Mouse (Mus musculus) midbrain, embryonic 11.5 days (tissue): ENCODE data around the gene Milr1. TPM values are rescaled to one million over a fixed set of nuclear protein-coding genes. Genes with fewer than 3 reads are reported as not detected.
"Not testable (repeated sequence)": the region's sequence is repeated elsewhere in the genome, so short reads cannot be mapped to it uniquely, and the experiment has no call there.

Experiments used
- ATAC-seq: fragments of 200-750 bp; cut with Nextera tagmentation; 2 replicates; pipeline ENCODE4 v1.8.0; 2017; ENCODE audit warnings: moderate TSS enrichment, moderate library complexity; ENCODE audit not compliant: low FRiP score
- DNase-seq: peaks from one replicate; pipeline ENCODE4 v3.0.0; 2015; ENCODE audit warnings: low spot score; ENCODE audit errors: missing footprints
- H3K27ac ChIP-seq: fragments of 300-500 bp; sonication (generic); 2 replicates; pipeline ENCODE4 v1.5.1; 2014; ENCODE audit warnings: low read depth, low read length
- H3K27me3 ChIP-seq: fragments of 300-500 bp; sonication (generic); 2 replicates; pipeline ENCODE4 v1.6.1; 2014; ENCODE audit warnings: mild to moderate bottlenecking, low read length, moderate library complexity, mixed read lengths; ENCODE audit not compliant: control insufficient read depth, insufficient read depth
- H3K36me3 ChIP-seq: fragments of 300-500 bp; sonication (generic); 2 replicates; pipeline ENCODE4 v1.6.1; 2014; ENCODE audit warnings: mild to moderate bottlenecking, low read length, moderate library complexity, mixed read lengths; ENCODE audit not compliant: control insufficient read depth, insufficient read depth
- H3K4me1 ChIP-seq: fragments of 300-500 bp; sonication (generic); 2 replicates; pipeline ENCODE4 v1.6.1; 2014; ENCODE audit warnings: low read length; ENCODE audit not compliant: control insufficient read depth, insufficient read depth
- H3K4me2 ChIP-seq: fragments of 300-500 bp; sonication (generic); 2 replicates; pipeline ENCODE4 v1.6.1; 2014; ENCODE audit warnings: mild to moderate bottlenecking, moderate library complexity
- H3K4me3 ChIP-seq: fragments of 300-500 bp; sonication (generic); 2 replicates; pipeline ENCODE4 v1.5.1; 2014; ENCODE audit warnings: low read depth, low read length
- H3K9ac ChIP-seq: fragments of 300-500 bp; sonication (generic); 2 replicates; pipeline ENCODE4 v1.6.1; 2014; ENCODE audit warnings: low read length
- H3K9me3 ChIP-seq: fragments of 300-500 bp; sonication (generic); 2 replicates; pipeline ENCODE4 v1.6.1; 2016; ENCODE audit warnings: low read length; ENCODE audit not compliant: control insufficient read depth
- WGBS: fragments of 180-500 bp; shearing (Covaris S2); extraction: QIAGEN DNeasy Blood & Tissue Kit; methylation state at CpG from one replicate; pipeline ENCODE4 v1.1.7; 2014; 5-methylcytosine and 5-hydroxymethylcytosine counted together
- polyA plus RNA-seq: library from polyadenylated mRNA; unstranded; fragments of >200 nt; fragmentation: Nextera tagmentation; extraction: Ambion mirVana; gene quantifications from 2 replicates; pipeline ENCODE4 v1.2.1, GENCODE M21; 2014

The Milr1 gene
- polyA plus RNA-seq, 1 experiment from 2014 or later: 0.68 TPM

DNA sequence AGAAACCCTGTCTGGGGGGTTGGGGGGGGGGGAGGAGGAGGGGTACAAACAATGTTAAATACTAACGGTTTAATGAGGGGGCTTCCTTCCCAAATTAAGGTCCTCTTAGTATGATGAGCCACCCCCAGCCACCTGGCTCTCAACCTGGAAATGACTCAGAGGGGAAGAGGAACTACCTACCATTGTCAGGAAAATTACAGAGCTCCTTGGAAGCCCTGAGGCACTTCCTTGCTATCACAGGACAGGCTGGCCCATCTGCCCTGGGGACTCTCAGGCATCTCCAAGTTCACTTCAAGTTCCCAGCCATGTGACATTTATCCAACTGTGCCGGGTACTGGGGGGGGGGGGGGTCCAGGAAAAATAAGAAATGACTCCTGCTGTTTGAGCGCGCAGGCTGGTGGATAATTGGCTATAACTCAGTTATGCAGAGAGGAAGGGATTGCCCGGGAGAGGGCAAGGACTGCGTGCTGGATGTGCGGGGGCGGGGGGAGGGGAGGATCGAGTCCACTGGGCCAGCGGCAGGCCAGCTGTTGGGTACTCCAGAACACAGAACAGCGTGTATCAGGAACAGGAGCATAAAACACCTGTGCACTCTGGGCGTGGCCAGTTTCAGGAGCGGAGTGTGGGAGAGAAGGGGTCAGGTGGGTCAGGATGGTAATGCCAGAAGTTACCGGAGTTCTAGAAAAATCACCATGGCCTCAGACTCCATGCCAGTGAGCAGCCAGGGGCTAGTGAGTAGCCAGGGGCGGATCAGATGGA, 41.6 kb upstream of the Milr1 start:
- H3K4me3 ChIP-seq: no peak overlapping the region
- no peaks in the 10 kb centered on the region for H3K9me3 ChIP-seq
- no peaks in the 10 kb centered on the region for H3K36me3 ChIP-seq
- H3K4me2 ChIP-seq: no peak overlapping the region
- no peak overlapping the region for H3K27ac ChIP-seq
- H3K4me1 ChIP-seq: peaks cover 3% of the 10 kb centered on the region; the same call in 1 of the 2 replicates
- H3K27me3 ChIP-seq: no peaks in the 10 kb centered on the region
- WGBS: 49% methylated on average over 15 of the region's 15 CpGs
- ATAC-seq (no peak), DNase-seq (no peak)
- H3K9ac ChIP-seq: no peak overlapping the region

DNA sequence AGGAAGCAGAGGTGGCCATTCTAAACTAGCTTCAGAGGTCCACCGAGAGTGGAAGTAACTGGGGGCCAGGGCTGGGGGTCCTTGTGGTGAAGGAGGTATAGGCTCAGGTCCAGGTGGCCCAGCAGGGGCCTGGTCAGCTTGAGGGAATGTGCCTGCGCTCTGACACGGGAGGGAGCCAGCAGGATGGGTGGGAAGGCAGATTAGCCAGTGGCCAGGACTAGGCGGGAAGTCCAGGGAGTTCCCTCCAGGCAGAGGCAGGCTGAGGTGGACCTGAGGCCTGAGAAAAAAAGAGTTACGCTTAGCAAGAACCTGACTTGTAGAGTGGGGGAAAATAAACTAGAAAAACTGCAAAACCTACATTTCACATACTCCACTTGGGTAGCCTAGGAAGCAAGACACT, 40.2 kb upstream of the Milr1 start:
- Histone ChIP-seq H3K9ac (no peak overlapping the region), H3K4me1 (peaks cover 3% of the 10 kb centered on the region; the same call in 1 of the 2 replicates), H3K9me3 (no peaks in the 10 kb centered on the region), H3K36me3 (no peaks in the 10 kb centered on the region), H3K27me3 (no peaks in the 10 kb centered on the region), H3K27ac (no peak overlapping the region), H3K4me3 (no peak overlapping the region), H3K4me2 (no peak overlapping the region)
- no peak for DNase-seq
- 68% methylated on average over 5 of the region's 5 CpGs for WGBS
- no peak for ATAC-seq

DNA sequence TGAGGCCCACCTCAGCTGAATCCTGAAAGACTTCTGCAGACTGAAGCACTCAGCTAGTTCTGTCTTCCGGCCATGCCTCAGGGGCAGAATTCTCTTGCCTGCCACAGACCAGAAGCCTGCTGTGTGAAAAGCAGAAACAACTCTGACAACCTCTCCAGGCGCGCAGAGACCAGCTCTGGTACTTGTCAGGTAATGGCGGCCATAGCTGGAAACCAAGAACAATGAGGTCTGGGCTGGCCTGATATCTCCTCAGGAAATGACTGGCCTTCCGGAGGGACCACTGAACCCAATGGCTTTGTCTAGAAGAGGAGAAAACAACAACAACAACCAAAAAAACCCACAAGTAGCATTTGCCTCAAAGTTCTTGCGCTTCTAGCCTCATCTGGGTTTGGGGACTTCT, 36.0 kb upstream of the Milr1 start:
- no peaks in the 10 kb centered on the region for H3K4me1 ChIP-seq
- no peak overlapping the region for H3K4me3 ChIP-seq
- no peak overlapping the region for H3K4me2 ChIP-seq
- ATAC-seq: no peak
- WGBS: 87% methylated on average over 6 of the region's 6 CpGs
- H3K36me3 ChIP-seq: no peaks in the 10 kb centered on the region
- DNase-seq: peak; percentile 70
- no peaks in the 10 kb centered on the region for H3K9me3 ChIP-seq
- H3K27me3 ChIP-seq: no peaks in the 10 kb centered on the region
- H3K27ac ChIP-seq: no peak overlapping the region
- H3K9ac ChIP-seq: no peak overlapping the region

DNA sequence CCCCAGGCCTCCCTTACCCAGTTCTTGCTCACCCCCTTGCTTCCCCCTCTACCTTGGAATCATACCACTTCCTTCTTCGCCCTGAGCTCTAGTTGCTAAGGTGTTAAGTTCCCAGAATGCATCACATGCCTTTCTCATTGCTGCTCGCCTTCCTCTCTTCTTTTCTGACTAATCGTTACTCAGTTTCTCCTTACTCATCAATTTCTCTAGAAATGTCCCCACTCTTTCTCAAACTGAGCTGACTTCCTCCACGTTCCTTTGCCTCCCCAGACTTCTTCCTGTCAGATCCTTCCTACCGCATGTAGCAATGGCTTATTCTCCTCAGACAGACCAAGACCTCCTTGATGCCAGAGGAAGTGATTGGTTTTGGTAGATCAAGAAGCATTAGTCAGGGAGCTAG, 34.5 kb upstream of the Milr1 start:
- Histone ChIP-seq H3K9ac (no peak overlapping the region), H3K4me3 (no peak overlapping the region), H3K4me1 (no peaks in the 10 kb centered on the region), H3K36me3 (no peaks in the 10 kb centered on the region), H3K27me3 (no peaks in the 10 kb centered on the region), H3K27ac (no peak overlapping the region), H3K4me2 (no peak overlapping the region), H3K9me3 (no peaks in the 10 kb centered on the region)
- DNase-seq: peak; percentile 28
- WGBS: 90% methylated on average over 5 of the region's 5 CpGs
- ATAC-seq: no peak

DNA sequence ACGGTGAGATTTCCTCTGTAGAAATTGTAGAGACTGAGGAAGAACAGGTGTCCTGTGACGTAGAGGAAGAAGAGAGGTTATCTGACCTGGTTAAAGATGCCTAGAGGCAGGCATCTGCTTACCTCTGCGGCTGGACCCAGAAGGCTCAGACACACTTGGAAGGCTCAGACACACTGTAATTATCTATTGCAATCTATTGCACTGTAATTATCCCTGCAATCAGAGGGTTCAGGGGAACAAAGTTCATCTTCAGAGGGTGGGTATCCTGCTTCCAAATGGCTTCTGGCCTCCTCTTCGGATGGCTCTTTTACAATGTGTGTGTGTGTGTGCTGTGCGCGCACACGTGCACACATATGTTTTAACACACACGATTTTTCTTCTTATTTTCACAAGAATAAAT, 30.6 kb upstream of the Milr1 start:
- Histone ChIP-seq H3K4me3 (no peak overlapping the region), H3K9ac (no peak overlapping the region), H3K4me1 (no peaks in the 10 kb centered on the region), H3K27me3 (no peaks in the 10 kb centered on the region), H3K36me3 (no peaks in the 10 kb centered on the region), H3K27ac (no peak overlapping the region), H3K9me3 (no peaks in the 10 kb centered on the region), H3K4me2 (no peak overlapping the region)
- 90% methylated on average over 8 of the region's 8 CpGs for WGBS
- DNase-seq: no peak
- ATAC-seq: no peak

DNA sequence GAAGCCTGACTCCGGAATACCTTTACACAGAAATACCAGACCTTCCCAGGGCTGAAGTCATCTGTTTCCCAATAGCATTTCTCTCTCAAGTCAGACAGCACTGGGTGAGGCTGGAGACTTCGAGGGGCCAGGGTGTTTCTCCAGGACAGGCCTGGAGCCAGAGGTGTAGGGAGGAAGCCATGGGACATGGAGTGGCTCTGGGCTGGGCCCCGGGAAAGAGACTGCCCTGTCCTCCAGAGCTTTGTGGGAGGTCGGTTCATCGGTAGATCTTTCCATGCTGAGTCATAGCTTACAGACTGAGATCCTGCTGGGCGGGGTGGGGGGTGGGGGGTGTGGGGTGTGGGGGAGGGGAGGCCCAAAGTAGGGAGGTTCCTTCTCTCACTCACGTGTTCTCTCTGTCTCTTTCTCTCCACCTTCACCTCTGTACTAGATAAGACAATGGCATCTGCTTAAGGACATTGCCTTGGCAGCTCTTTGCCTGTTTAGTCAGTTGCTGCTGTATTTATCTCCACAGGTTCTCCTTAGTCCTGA, 28.1 kb upstream of the Milr1 start:
- Histone ChIP-seq H3K4me2 (no peak overlapping the region), H3K27ac (no peak overlapping the region), H3K4me3 (no peak overlapping the region), H3K27me3 (no peaks in the 10 kb centered on the region), H3K36me3 (no peaks in the 10 kb centered on the region), H3K9ac (no peak overlapping the region), H3K9me3 (no peaks in the 10 kb centered on the region), H3K4me1 (no peaks in the 10 kb centered on the region; the same call in 1 of the 2 replicates)
- 38% methylated on average over 7 of the region's 7 CpGs for WGBS
- no peak for ATAC-seq
- DNase-seq: no peak

DNA sequence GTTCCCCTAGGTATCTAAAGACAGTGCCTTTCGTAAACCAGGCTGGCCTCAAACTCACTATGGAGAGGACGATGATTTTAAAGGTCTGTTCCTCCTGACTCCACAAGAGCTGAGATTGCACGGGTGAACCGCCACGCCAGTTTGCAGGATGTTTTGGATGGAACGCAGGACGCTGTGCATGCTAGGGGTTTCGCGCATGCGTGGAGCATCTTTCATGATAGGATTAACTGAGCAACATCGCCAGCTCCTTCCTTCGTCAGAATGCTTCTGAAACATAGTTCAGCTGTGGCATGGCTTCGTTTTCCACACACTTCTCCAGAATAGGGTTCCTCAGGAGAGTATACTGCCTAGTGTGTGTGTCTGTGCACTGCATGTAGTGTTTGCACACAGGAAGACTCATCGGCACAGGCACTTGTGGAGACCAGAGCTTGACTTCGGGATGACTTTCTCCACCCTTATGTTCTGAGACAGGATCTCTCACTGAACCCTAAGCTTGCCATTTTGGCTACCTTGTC, 27.4 kb upstream of the Milr1 start:
- DNase-seq: peak; percentile 85
- H3K27me3 ChIP-seq: no peaks in the 10 kb centered on the region
- H3K4me2 ChIP-seq: no peak overlapping the region
- no peaks in the 10 kb centered on the region for H3K36me3 ChIP-seq
- no peak for ATAC-seq
- H3K27ac ChIP-seq: no peak overlapping the region
- no peaks in the 10 kb centered on the region; the same call in 1 of the 2 replicates for H3K4me1 ChIP-seq
- H3K4me3 ChIP-seq: no peak overlapping the region
- no peaks in the 10 kb centered on the region for H3K9me3 ChIP-seq
- 73% methylated on average over 15 of the region's 15 CpGs for WGBS
- no peak overlapping the region for H3K9ac ChIP-seq

DNA sequence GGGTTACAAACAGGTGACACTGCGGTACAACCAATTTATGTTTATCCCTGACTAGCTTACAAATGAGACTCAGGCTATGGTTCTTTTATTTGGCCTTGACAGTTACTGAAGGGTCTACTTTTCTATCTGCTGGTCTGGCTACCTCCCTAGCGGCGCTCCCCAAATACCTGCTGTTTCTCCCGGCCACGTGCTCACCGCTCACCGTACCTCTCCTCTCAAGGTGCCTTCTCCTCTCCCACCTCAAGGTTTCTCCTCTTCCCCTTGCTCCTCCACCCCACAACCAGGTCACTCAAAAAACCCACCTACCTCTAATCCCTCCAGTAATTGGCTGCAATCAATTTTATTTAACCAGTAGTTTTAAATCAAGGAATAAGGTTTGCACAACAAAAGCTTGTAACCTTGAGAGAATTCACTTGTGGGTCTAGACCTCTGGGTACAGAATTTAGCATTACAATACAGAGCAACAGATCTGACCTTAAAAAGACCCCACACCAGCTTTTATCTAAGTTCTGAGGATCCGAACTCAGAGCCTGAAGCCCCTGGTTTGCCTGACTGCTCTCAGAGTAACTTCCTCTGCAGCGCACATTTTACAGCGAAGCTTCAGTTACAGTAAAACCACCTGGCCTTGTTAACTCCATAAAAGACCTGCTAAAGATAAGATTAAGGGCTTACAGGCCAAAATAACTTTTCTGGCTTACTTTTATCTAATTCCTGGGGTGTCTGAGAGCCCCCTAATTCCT, 26.7 kb upstream of the Milr1 start:
- WGBS: 90% methylated on average over 10 of the region's 10 CpGs
- no peak for ATAC-seq
- Histone ChIP-seq H3K27me3 (no peaks in the 10 kb centered on the region), H3K4me3 (no peak overlapping the region), H3K9me3 (no peaks in the 10 kb centered on the region), H3K36me3 (no peaks in the 10 kb centered on the region), H3K4me2 (no peak overlapping the region), H3K27ac (no peak overlapping the region), H3K9ac (no peak overlapping the region), H3K4me1 (no peaks in the 10 kb centered on the region; the same call in 1 of the 2 replicates)
- no peak for DNase-seq

DNA sequence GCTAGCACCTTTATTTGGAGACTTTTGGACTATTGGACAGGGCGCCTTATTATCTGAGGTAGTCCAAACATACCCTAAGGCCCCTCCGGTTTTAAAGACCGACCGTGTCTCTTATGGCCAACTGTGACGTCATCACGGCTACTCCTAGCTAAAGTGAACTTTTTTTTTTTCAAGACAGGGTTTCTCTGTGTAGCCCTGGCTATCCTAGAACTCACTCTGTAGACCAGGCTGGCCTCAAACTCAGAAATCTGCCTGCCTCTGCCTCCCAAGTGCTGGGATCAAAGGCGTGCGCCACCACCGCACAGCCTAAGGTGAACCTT, 26.1 kb upstream of the Milr1 start:
- not testable (repeated sequence) for H3K4me2 ChIP-seq, DNase-seq, H3K36me3 ChIP-seq

More for the DNA sequence above, 26.1 kb upstream of the Milr1 start:
- 96% methylated on average over 9 of the region's 9 CpGs for WGBS
- H3K4me1 ChIP-seq, ATAC-seq, H3K27ac ChIP-seq, H3K4me3 ChIP-seq, H3K9me3 ChIP-seq, H3K9ac ChIP-seq, H3K27me3 ChIP-seq: not testable (repeated sequence)
